Mouse (Mus musculus) T-helper 1 cell (primary cell): ENCODE results near the gene Stat5b.

Experiments
- in situ Hi-C: fragments of 300-600 bp; cut with MboI, MseI; formaldehyde crosslinking; loops from one replicate; pipeline ENCODE4 v1.15.1; 2025; ENCODE audit warnings: high pct_unique_total_duplicates

Gene Stat5b

GRCm38 (mm10) chr11:100843070-100843669 is 7.4 kb downstream of the Stat5b start:
- in situ Hi-C loops: no loop called here

GRCm38 (mm10) chr11:100842025-100842424 is 8.5 kb downstream of the Stat5b start:
- in situ Hi-C loops: no loop called here

- in situ Hi-C loops: no loop called here
Observed at GRCm38 (mm10) chr11:100840866-100841265, 9.7 kb downstream of the Stat5b start.

- in situ Hi-C loops: no loop called here
Observed at GRCm38 (mm10) chr11:100839523-100839922, 11.0 kb downstream of the Stat5b start.

GRCm38 (mm10) chr11:100838894-100839293 is 11.6 kb downstream of the Stat5b start:
- in situ Hi-C loops: no loop called here

GRCm38 (mm10) chr11:100836923-100837702 is 13.4 kb downstream of the Stat5b start:
- in situ Hi-C loops: no loop called here

GRCm38 (mm10) chr11:100833466-100833865 is 17.1 kb downstream of the Stat5b start:
- in situ Hi-C loops: no loop called here

GRCm38 (mm10) chr11:100831396-100831795 is 19.1 kb downstream of the Stat5b start:
- in situ Hi-C loops: no loop called here

GRCm38 (mm10) chr11:100829691-100830090 is 20.8 kb downstream of the Stat5b start:
- in situ Hi-C loops: no loop called here

- in situ Hi-C loops: no loop called here
Observed at GRCm38 (mm10) chr11:100828676-100829151, 21.8 kb downstream of the Stat5b start.

GRCm38 (mm10) chr11:100826161-100826866 is 24.2 kb downstream of the Stat5b start:
- in situ Hi-C loops: no loop called here

- in situ Hi-C loops: no loop called here
Observed at GRCm38 (mm10) chr11:100825451-100825850, 25.1 kb downstream of the Stat5b start.

- in situ Hi-C loops: no loop called here
Observed at GRCm38 (mm10) chr11:100824496-100824895, 26.0 kb downstream of the Stat5b start.

GRCm38 (mm10) chr11:100823543-100824313 is 26.8 kb downstream of the Stat5b start:
- in situ Hi-C loops: no loop called here

GRCm38 (mm10) chr11:100822365-100822764 is 28.2 kb downstream of the Stat5b start:
- in situ Hi-C loops: no loop called here

GRCm38 (mm10) chr11:100821605-100822220 is 28.8 kb downstream of the Stat5b start:
- in situ Hi-C loops: no loop called here

GRCm38 (mm10) chr11:100820047-100820446 is 30.5 kb downstream of the Stat5b start:
- in situ Hi-C loops: no loop called here

GRCm38 (mm10) chr11:100819626-100820025 is 30.9 kb downstream of the Stat5b start:
- in situ Hi-C loops: no loop called here

GRCm38 (mm10) chr11:100819048-100819447 is 31.5 kb downstream of the Stat5b start:
- in situ Hi-C loops: no loop called here

- in situ Hi-C loops: no loop called here
Observed at GRCm38 (mm10) chr11:100818359-100819012, 32.0 kb downstream of the Stat5b start.

GRCm38 (mm10) chr11:100817311-100817710 is 33.2 kb downstream of the Stat5b start:
- in situ Hi-C loops: no loop called here
